Mouse (Mus musculus) embryonic facial prominence, embryonic 13.5 days (tissue): ENCODE results near the gene Tac2. TPM values are rescaled to one million over a fixed set of nuclear protein-coding genes. Genes with fewer than 3 reads are reported as not detected.

Source experiments
- ATAC-seq: fragments of 200-750 bp; cut with Nextera tagmentation; 2 replicates; pipeline ENCODE4 v1.8.0; 2017; ENCODE audit warnings: low read depth; ENCODE audit not compliant: insufficient number of reproducible peaks, insufficient read depth, low FRiP score, low TSS enrichment
- H3K27ac ChIP-seq: fragments of 300-500 bp; sonication (generic); 2 replicates; pipeline ENCODE4 v1.5.1; 2015; ENCODE audit warnings: moderate library complexity, mild to moderate bottlenecking, inconsistent platforms
- H3K27me3 ChIP-seq: fragments of 300-500 bp; sonication (generic); 2 replicates; pipeline ENCODE4 v1.6.1; 2015; ENCODE audit warnings: mild to moderate bottlenecking, inconsistent platforms
- H3K36me3 ChIP-seq: fragments of 300-500 bp; sonication (generic); 2 replicates; pipeline ENCODE4 v1.6.1; 2015; ENCODE audit warnings: mild to moderate bottlenecking, inconsistent platforms
- H3K4me1 ChIP-seq: fragments of 300-500 bp; sonication (generic); 2 replicates; pipeline ENCODE4 v1.6.1; 2015; ENCODE audit warnings: inconsistent platforms
- H3K4me2 ChIP-seq: fragments of 300-500 bp; sonication (generic); 2 replicates; pipeline ENCODE4 v1.6.1; 2015; ENCODE audit warnings: moderate library complexity, mild to moderate bottlenecking, inconsistent platforms
- H3K4me3 ChIP-seq: fragments of 300-500 bp; sonication (generic); 2 replicates; pipeline ENCODE4 v1.5.1; 2015; ENCODE audit warnings: mild to moderate bottlenecking, inconsistent platforms
- H3K9ac ChIP-seq: fragments of 300-500 bp; sonication (generic); 2 replicates; pipeline ENCODE4 v1.6.1; 2015; ENCODE audit warnings: mild to moderate bottlenecking, inconsistent platforms
- H3K9me3 ChIP-seq: fragments of 300-500 bp; sonication (generic); 2 replicates; pipeline ENCODE4 v1.6.1; 2016; ENCODE audit warnings: inconsistent platforms
- WGBS: fragments of 180-500 bp; shearing (Covaris S2); methylation state at CpG from one replicate; pipeline ENCODE4 v1.1.7; 2015; ENCODE audit warnings: mixed read lengths; 5-methylcytosine and 5-hydroxymethylcytosine counted together
- polyA plus RNA-seq: library from polyadenylated mRNA; unstranded; fragments of >200 nt; fragmentation: Nextera tagmentation; extraction: Ambion mirVana; gene quantifications from 2 replicates; pipeline ENCODE4 v1.2.1, GENCODE M21; 2015

Gene Tac2
- polyA plus RNA-seq, 1 experiment from 2014 or later: 0.55 TPM

- Histone ChIP-seq H3K4me3 (no peak overlapping the region), H3K9ac (no peak overlapping the region), H3K4me2 (no peak overlapping the region), H3K4me1 (no peaks in the 10 kb centered on the region), H3K27me3 (no peaks in the 10 kb centered on the region), H3K9me3 (no peaks in the 10 kb centered on the region), H3K36me3 (no peaks in the 10 kb centered on the region), H3K27ac (no peak overlapping the region)
- 61% methylated on average over 12 of the region's 12 CpGs for WGBS
- ATAC-seq: no peak
Observed at GRCm38 (mm10) chr10:127763914-127764680, 39.8 kb downstream of the Tac2 start.

DNA sequence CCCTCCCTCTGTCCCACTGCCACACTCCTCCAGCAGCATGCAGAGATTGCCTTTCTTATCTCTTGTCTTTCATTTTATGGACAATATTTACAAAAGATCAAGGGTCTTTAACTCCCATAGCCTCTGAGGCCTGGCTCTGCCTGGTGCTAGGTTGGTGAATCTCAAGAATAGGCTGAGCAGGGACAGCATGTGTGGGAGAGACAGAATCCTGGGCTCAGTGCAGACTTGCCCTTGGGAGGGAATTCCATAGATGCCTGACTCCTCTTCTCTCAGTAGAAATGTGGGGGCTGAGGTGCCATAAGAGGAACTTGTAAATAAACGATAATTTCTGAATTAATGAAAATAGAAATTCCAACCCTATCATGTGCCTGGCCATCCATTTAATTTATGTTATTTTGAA is 42.3 kb downstream of the Tac2 start:
- Histone ChIP-seq H3K4me3 (no peak overlapping the region), H3K4me2 (no peak overlapping the region), H3K4me1 (no peaks in the 10 kb centered on the region), H3K9me3 (no peaks in the 10 kb centered on the region), H3K27ac (no peak overlapping the region), H3K9ac (no peak overlapping the region), H3K27me3 (no peaks in the 10 kb centered on the region), H3K36me3 (no peaks in the 10 kb centered on the region)
- WGBS: 72% methylated on average over 1 of the region's 1 CpGs
- no peak for ATAC-seq

DNA sequence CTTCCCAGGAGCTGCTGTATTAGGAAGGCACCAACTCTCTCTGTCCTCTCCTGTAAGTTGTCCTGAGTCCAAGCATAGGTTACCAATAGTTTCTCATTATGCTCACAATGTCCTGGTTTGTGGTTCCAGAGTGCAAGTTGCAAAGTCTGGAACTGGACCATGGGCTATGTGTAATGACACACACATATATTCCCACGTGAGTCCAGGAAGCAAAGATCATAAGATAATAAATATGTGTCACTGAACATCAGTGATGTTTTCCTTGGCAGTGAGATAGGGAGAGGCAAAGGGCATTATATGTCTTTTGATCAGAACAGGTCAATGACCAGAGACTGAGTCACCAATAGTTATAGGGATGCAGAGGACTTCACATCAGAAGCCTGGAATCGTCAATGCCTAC is 51.7 kb downstream of the Tac2 start, which contains the start of gene Rdh9:
Rdh9 (plus strand) TSS at position 376 of the 400 bp plus-strand sequence.
- Histone ChIP-seq H3K9ac (no peak within 1 kb of the TSS), H3K9me3 (no peaks in the 10 kb centered on the region), H3K27ac (no peak within 1 kb of the TSS), H3K27me3 (no peaks in the 10 kb centered on the region), H3K4me1 (no peaks in the 10 kb centered on the region), H3K4me2 (no peak within 1 kb of the TSS), H3K36me3 (no peaks in the 10 kb centered on the region), H3K4me3 (no peak within 1 kb of the TSS)
- WGBS: 81% methylated on average over 2 of the region's 2 CpGs
- no peak for ATAC-seq

Other genes with a start within 250 kb of the Tac2 start
- gene Stac3, start 222.8 kb upstream of the Tac2 start, polyA plus RNA-seq: 2.0 and 3.2 TPM in 2 replicates
- 20.0 and 32.7 TPM in 2 replicates for gene Ndufa4l2, start 209.5 kb upstream of the Tac2 start, polyA plus RNA-seq
- 81.7 and 92.3 TPM in 2 replicates for gene Shmt2, start 202.0 kb upstream of the Tac2 start, polyA plus RNA-seq
- gene Nxph4, start 189.9 kb upstream of the Tac2 start, polyA plus RNA-seq: 3.0 and 3.9 TPM in 2 replicates
- 139 and 159 TPM in 2 replicates for gene Lrp1, start 103.3 kb upstream of the Tac2 start, polyA plus RNA-seq
- 21.1 and 22.0 TPM in 2 replicates for gene Stat6, start 81.5 kb upstream of the Tac2 start, polyA plus RNA-seq
- 9.1 and 10.6 TPM in 2 replicates for gene Nemp1, start 57.6 kb upstream of the Tac2 start, polyA plus RNA-seq
- gene Nab2, start 55.9 kb upstream of the Tac2 start, polyA plus RNA-seq: 19.5 and 20.3 TPM in 2 replicates
- gene Myo1a, start 19.3 kb upstream of the Tac2 start, polyA plus RNA-seq: 0.66 and 2.5 TPM in 2 replicates
- 3.7 TPM in 2 replicates for gene Zbtb39, start 15.1 kb downstream of the Tac2 start, polyA plus RNA-seq
- 0.90 and 1.2 TPM in 2 replicates for gene Gpr182, start 27.3 kb downstream of the Tac2 start, polyA plus RNA-seq
- 0.06 TPM in 1 of 2 replicates, not detected in the other for gene Rdh1, start 35.2 kb downstream of the Tac2 start, polyA plus RNA-seq
- gene Rdh16f1, start 35.3 kb downstream of the Tac2 start, polyA plus RNA-seq: not detected in 2 replicates
- gene Rdh9, start 51.9 kb downstream of the Tac2 start, polyA plus RNA-seq: 0.34 and 0.37 TPM in 2 replicates
- not detected in 2 replicates for gene Rdh16, start 76.7 kb downstream of the Tac2 start, polyA plus RNA-seq
- not detected in 2 replicates for gene Rdh19, start 125.5 kb downstream of the Tac2 start, polyA plus RNA-seq
- not detected in 2 replicates for gene Rdh16f2, start 142.0 kb downstream of the Tac2 start, polyA plus RNA-seq
- 0.21 TPM in 1 of 2 replicates, not detected in the other for gene Rdh7, start 164.3 kb downstream of the Tac2 start, polyA plus RNA-seq
- gene Sdr9c7, start 174.0 kb downstream of the Tac2 start, polyA plus RNA-seq: 0.08 and 0.10 TPM in 2 replicates